Mouse (Mus musculus) granulocyte monocyte progenitor cell, adult 5-6 weeks (primary cell): ENCODE data around the gene Timm10. TPM values are rescaled to one million over a fixed set of nuclear protein-coding genes. Genes with fewer than 3 reads are reported as not detected.

Source experiments
- ATAC-seq: replicated peaks from 2 replicates; pipeline ENCODE4 v1.8.0; 2016; ENCODE audit warnings: mild to moderate bottlenecking, moderate TSS enrichment, inconsistent platforms; ENCODE audit not compliant: poor library complexity, severe bottlenecking
- total RNA-seq, 2 experiments: library from RNA; stranded (forward) in 1 of 2; stranded (reverse) in 1 of 2; fragments of 200-712, 200-1000 nt in 1 of 2; fragments of >200 nt in 1 of 2; fragmentation: Nextera tagmentation in 1 of 2; gene quantifications; 2 replicates each; pipeline ENCODE4 v1.2.3; 2014 to 2017

Timm10 gene
- total RNA-seq, 2 experiments from 2014 or later, result 32.2 to 76.6 TPM

DNA sequence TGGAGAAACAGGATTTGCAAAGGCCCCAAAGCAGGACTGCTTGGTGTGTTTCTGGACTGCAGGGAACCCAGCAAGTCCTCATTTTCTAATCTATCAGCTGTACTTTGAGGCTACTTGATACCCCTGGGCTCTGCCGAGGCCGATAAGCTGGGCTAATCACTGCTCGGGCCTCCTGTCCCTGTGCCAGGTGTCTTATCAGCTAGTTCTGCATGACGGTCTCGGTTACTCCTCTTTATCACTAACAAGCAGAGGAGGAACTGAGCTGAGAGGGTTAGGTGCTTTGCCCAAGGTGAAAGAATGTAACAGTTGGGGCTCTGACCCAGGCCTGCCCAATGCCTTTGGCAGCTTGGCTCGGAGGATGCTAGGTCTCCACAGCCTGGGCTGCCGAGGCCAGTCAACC, 14.9 kb upstream of the Timm10 start:
- peak; percentile 13 for ATAC-seq

- ATAC-seq, result no peak
These were observed 14.1 kb upstream of the Timm10 start for GRCm38 (mm10) chr2:84812676-84813075.

DNA sequence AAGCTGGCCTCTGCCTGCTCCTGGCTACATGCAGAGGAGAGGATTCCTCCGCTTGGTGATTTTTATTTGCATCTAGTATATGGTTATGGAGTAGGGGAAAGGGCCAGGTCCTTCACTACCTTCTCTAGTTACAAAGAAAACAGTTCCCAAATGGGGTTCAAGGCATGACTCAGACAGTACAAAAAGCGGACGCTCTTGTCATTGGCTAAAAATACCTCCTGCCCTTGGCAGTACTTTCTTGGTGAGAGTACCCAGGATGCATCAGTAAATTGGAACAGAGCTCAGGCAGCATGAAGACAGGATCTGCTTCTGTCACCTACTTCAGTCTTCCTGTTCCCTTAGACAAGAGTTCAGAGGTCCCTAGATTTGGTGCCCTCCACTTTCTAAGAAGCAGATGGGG, 6.9 kb upstream of the Timm10 start:
- ATAC-seq, result no peak

- no peak for ATAC-seq
These were observed 4.2 kb upstream of the Timm10 start, which contains the start of gene Smtnl1 for GRCm38 (mm10) chr2:84822552-84822951. Gene Smtnl1, minus strand, starts transcription at chr2:84822652.

DNA sequence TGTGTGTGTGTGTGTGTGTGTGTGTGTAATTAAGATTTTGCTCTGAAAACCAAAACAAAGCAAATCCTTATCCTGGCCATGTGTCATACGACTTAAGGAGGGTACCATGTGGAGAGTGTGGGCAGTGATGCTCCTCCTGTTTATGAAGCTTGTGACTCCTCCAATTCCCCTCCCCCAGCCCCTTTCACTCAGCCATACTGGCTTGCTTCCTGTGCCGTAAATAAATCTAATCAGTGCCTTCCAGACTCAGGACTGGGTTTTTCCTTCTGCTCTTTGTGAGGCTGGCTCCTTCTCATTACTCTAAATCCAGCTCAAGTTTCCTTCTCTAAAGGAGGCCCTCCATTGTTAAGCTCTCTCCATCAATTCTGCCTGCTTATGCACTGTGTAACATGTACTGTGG, 3.6 kb upstream of the Timm10 start:
- no peak for ATAC-seq

DNA sequence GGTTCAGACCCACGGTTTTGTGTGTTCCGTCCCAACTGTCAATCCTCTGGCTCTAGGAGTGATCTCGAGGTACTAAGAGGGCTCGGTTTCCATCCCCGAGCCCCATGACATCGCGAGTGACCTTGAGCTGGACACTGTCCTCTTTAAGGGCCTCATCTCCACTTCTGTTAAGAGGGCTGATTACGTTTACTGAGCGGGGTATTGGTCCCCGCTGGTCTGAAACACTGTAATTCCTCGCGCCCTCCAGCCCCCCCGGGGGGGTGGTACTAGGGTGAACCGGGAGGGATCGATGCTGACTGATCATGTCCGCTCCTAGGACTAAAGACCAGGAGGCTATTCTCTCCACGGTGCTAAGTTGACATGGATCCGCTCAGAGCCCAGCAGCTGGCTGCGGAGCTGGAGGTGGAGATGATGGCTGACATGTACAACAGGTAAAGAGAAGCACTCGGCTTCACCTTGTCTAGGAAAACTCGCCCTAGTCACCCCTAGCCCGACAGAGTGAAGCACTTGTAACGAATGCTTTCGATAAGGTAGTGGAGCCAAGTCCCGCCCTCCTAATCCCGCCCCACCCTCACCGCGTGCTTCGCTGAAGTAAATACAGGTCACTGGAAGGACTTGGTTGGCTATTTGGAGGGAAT, 605 bp downstream of the Timm10 start:
- peak; percentile 21; the same call in 1 of the 2 replicates for ATAC-seq

DNA sequence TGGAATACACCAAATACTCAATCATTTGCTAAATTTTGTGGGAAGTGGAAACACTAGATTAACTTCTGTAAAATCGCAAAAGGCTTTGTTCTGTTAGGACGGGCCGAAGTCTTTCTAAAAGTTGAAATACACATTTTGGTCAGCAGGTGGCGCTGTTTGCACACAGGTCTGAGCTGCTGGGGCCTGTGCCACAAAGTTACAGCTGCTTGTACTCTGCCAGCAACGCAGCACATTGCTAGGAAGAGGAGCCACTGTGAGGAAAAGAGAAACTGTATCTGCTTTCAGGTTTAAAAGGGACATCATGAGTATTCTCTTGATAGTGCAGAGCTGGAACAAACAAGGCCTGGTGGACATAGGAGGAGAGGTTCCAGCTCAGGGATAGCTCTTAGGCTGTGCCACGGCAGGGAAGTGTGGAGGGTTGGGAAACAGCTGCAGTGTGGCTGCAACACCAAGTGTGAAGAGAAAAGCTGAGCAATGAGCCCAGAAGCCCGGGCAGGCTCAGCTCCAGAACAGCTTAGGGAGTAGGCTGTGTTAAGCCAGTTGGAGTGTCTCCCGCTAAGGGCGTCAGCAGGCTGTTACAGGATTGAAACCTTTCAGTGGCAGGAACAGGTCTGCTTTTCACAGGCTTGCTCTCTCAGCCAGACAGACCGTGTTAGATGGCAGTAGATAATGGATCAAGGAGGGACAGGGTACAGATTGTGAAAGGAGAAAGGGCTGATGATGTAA, 5.0 kb downstream of the Timm10 start:
- peak; percentile 73 for ATAC-seq

DNA sequence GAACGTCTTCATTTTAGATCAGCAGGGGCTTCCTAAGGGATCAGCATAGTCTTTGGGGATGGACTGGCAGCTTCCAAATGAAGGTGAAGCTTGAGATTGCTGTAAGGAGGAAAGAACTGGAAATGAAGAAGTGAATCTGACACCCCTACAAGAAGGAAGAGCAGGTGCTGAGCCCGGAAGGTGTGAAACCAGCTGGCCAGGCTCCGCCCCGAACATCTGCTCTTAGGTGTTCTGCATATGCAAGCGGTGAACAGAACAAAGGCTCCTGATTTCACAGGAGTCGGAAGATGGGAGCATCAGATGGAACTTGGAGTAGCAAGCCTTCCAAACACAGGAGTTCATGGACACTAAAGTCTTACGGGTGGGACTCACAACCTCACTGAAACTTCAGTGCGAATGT, 10.3 kb downstream of the Timm10 start:
- ATAC-seq, result no peak

- no peak for ATAC-seq
These were observed 11.2 kb downstream of the Timm10 start for GRCm38 (mm10) chr2:84837817-84838592.

- ATAC-seq, result 0 out of 2 replicates have a peak, but pooled peaks have one; percentile 6
These were observed 11.8 kb downstream of the Timm10 start, which contains the start of gene Slc43a1 for GRCm38 (mm10) chr2:84838593-84838949. Gene Slc43a1, plus strand, starts transcription at chr2:84838850.

DNA sequence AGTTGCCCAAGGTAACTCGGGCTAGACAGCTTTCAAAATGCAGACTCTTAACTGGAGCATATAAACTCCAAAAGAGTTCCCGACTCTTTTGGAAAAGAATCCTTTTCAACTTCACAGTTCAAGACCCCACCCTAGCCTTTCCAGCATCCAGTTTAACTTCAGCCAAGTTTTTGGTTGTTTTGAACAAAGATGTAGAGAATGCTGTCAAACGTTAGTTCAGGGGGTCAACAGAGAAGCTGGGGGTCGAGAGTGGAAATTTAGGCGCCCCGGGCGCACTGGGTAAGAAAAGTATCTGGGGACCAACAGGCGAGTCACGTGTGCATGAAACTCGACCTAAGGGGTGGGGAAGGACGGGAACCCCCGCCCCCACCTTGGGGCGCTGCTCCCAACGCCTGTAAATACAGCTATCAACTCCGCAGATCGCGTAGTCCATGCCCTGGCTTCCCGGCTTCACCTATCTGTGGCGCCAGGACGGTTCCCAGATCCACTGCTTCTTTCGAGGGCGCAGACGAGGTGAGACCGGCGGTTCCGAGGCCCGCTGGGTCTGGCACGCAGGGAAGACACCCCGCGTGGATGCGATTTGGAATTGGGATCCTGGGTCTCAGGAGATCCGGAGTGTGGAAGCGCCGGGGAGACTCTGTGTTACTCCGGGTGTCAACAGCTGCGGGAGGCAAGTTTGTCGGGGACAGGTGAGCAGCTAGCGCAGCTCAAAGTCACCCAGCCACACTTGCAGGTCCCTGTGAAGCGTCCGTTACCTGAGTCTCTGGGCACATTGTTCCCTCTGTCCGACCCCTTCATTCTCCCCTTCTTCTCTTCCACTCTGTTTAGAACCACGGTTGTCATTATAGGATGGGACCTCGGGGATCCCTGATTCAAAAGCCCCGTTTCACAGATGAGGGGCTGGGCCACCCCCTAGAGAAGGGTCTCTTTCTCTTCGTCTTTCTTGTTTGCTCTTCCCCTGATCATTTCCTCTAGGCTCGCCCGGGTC, 12.5 kb downstream of the Timm10 start:
- no peak for ATAC-seq

- ATAC-seq, result peak; percentile 83
These were observed 13.4 kb downstream of the Timm10 start for GRCm38 (mm10) chr2:84840016-84840747.

DNA sequence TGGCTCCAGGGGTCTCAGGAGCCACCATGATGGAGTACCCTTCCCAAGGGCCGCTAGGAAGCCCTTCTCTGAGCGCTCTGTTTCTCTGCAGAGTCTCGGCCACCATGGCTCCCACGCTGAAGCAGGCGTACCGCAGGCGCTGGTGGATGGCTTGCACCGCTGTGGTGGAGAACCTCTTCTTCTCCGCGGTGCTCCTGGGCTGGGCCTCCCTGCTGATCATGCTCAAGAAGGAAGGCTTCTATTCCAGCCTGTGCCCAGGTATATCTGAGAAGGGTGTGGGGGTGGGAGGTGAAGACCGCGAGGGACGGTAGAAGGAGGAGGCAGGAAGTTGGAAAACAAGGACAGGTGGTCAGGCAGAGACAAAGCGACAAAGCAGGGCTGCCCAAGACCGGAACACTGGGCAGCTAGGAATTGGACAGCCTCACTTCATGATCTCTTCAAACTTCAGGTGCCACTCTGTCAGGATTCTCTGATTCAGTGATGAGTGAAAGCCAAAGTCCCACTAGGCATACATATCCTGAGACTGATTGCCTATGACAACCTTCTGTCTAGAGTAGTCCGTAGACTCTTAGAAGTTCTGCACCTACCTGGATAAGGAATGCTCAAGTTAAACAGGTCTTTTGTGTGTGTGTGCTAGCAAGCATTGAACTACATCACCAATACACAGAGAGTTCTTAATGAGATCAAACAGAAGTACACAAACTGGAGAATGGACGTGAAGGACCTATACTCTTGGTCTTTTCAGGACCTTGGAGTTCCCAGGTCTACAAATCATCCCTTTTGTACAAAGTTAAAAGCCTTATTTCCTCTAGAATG, 14.2 kb downstream of the Timm10 start:
- ATAC-seq, result peak; percentile 26

DNA sequence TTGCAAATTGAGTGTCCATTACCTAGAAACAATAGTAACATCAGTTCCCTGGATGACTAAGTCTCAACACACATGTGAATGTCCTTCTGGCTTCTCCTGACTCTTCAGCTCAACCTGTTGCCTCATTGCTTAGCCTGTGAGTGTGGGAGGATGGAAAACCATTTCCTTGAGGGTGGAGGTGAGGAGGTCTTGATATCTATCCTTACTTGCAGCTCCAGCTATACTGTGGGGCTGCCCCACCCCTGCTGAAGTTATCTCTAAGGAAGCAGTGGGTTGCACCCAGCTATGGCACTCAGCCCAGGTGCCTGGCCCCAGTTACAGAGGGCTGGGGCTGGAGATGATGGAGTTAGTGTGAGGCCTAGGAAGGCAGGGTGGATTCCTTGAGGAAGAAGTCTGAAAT, 15.1 kb downstream of the Timm10 start:
- ATAC-seq, result no peak

DNA sequence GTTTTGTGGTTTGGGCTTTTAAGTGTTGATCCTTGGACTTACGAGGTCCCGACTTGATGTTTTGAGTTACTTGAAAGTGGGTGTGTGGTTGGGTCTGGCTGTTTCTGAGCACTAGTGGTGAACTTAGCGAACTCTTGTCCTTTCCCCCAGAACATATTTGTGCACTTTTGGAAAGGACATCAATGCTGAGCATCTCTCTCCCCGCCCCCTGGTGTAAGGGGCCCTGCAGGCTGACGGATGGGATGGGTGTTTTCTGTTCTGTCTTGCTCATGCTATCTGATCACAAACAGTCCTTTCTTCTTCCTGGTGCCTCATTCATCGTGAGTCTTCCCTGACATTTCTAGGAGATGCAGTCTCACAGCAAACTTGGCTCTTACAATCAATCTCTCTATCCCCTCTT, 16.9 kb downstream of the Timm10 start:
- ATAC-seq, result no peak

DNA sequence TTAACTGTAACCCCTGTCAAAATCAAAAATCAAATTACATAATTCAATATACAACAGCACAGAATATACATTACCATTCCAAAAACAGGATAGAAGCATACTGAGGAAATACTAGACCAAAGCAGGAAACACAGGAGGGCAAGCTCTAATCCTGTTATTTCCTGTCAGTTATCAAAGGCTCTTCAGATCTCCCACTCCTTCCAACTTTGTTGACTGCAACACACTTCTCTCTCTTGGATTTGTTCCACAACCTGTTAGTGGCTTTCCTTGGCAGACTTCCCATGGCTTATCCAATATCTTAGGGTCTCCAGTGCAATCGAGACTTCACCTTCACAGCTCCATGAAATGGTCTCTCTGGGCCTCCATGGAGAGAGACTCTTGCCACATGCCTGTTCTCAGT, 18.4 kb downstream of the Timm10 start:
- no peak for ATAC-seq

DNA sequence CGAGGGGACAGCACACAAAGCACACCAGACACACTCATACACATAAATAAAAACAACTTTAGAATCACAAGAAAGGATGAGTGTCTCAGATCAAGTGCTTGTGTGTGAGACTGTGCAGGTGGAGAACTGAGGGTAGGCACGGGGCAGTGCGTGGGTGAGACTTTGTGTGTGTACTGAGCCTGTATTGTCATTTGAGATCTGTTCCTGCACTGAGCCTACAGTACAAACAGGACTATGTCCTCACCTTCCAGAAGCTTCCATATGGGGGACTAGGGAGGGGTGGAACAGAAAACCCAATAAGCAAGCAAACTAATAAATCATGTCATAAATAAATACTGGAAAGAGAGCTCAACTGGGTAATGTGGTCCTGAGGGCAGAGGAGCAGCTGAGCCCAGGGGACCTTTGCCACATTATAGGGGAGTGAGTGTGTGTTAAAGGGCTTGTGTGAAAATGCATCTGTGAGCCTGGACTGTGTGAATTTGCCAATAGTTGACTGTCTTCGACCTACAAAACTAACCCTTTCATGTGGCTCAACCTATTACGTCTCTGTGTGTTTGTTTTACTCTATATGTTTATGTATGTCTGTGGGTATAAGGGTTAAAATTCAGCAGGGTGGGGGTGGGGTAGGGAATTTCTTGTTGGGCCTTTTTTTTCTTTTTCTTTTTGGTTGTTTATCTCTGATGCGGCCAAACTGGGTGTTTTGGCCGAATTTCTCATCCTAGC, 23.8 kb downstream of the Timm10 start:
- no peak for ATAC-seq
